Mouse (Mus musculus) liver, embryonic 14.5 days (tissue): Measurements from ENCODE around the gene Sema3a.

Experiments
- CTCF ChIP-seq: IDR thresholded peaks from 2 replicates; pipeline ENCODE4 v1.5.1; 2016; ENCODE audit warnings: antibody characterized with exemption, low read depth, control low read depth
- EP300 ChIP-seq: IDR thresholded peaks from 2 replicates; pipeline ENCODE4 v1.6.1; 2016; ENCODE audit warnings: antibody characterized with exemption, low read depth

DNA sequence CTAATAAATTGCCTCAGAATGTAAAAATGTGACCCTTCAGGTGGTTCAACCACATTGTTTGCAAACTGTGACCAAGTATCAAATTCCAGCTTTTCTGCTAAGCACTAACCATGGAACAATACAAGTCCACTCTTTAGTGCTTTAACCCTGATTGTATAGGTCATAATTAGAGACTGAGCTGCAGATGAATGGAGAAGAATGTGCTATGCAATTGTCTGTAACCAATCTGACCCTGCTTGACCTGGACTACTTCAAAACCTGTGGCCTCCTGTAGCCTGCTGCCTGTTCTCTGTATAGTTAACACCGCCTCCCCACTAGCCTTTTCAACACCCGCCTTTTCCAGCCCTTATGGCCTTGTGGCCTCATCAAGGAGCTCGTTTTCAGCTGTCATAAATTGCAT lies 72.7 kb downstream of the Sema3a start:
- TF ChIP-seq EP300: no peak
- no peak for TF ChIP-seq CTCF
